Mouse (Mus musculus) testis, adult 2 months (tissue): ENCODE data around the gene Lrrc10b. TPM values are rescaled to one million over a fixed set of nuclear protein-coding genes. Genes with fewer than 3 reads are reported as not detected.

Experiments
- H3K27ac ChIP-seq: fragments of 200-500 bp; 2 replicates; pipeline ENCODE4 v1.5.1; 2012; ENCODE audit warnings: low read depth, low read length; ENCODE audit not compliant: control insufficient read depth, insufficient read depth
- H3K27me3 ChIP-seq: fragments of 200-500 bp; 2 replicates; pipeline ENCODE4 v1.6.1; 2012; ENCODE audit warnings: mild to moderate bottlenecking, low read length, moderate library complexity; ENCODE audit not compliant: control insufficient read depth, insufficient read depth
- H3K36me3 ChIP-seq: fragments of 200-500 bp; 2 replicates; pipeline ENCODE4 v1.6.1; 2012; ENCODE audit warnings: mild to moderate bottlenecking, low read length; ENCODE audit not compliant: control insufficient read depth, insufficient read depth
- H3K4me1 ChIP-seq: fragments of 200-500 bp; 2 replicates; pipeline ENCODE4 v1.6.1; 2012; ENCODE audit warnings: low read length; ENCODE audit not compliant: control insufficient read depth, insufficient read depth
- H3K4me3 ChIP-seq: fragments of 200-500 bp; 2 replicates; pipeline ENCODE4 v1.5.1; 2012; ENCODE audit warnings: low read depth, mild to moderate bottlenecking, low read length, moderate library complexity, mixed read lengths; ENCODE audit not compliant: control insufficient read depth
- CTCF ChIP-seq: fragments of 200-500 bp; IDR thresholded peaks from 2 replicates; pipeline ENCODE4 v1.5.1; 2012; ENCODE audit warnings: low read depth, mild to moderate bottlenecking, inconsistent platforms, low read length, moderate library complexity; ENCODE audit not compliant: control insufficient read depth, insufficient read depth, insufficient replicate concordance
- POLR2A ChIP-seq: fragments of 200-500 bp; IDR thresholded peaks from 2 replicates; pipeline ENCODE4 v1.6.1; 2012; ENCODE audit warnings: low read depth, mild to moderate bottlenecking, inconsistent platforms, low read length, moderate library complexity; ENCODE audit not compliant: control insufficient read depth
- polyA plus RNA-seq: library from polyadenylated mRNA; depleted of rRNA; stranded (reverse); fragments of >200 nt; gene quantifications from 2 replicates; pipeline ENCODE4 v1.2.3, GENCODE M21; 2012; rRNA removed

The Lrrc10b gene
- polyA plus RNA-seq, 1 experiment, result 28.9 TPM

DNA sequence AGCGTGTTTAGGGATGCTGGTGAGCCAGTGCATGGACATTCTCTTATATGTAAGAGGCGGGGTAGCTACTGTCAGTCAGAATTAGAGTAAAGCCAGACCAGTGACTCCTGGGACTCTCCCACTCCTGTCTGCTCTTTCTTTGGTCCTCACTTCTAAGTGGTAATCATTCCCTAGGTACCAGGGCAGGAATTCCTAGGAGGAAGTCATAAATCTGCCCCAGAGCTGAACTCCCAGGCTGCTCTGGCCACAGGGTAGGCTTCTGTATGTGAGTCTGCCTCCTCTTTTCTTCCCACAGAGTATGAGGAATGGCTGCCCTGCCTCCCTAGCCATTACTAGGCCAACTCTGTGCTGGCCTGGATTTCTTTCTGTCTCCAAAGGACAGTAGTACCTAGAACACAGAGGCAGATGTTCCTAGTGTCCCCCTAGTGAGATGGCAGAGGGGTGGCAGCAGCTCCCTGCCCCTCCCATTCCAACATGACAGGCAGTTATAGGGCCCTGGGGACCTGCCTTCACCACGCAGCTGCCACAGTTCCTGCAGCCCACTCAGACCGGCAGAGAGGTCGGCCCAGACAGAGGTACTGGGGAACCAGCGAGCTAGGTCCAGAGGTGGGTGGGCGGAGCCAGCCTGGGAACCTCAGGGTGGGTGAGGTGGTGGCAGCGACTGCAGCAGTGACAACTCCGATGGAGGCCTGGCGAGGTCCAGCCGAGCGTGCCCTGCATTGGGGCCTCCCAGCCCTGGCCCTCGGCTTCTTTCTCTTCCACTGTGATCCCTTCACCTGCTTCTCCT is 31.6 kb downstream of the Lrrc10b start:
- no peaks in the 10 kb centered on the region for H3K36me3 ChIP-seq
- H3K4me3 ChIP-seq, result no peak overlapping the region
- TF ChIP-seq CTCF, result no peak
- no peak for TF ChIP-seq POLR2A
- peaks cover 16% of the 10 kb centered on the region for H3K4me1 ChIP-seq
- no peaks in the 10 kb centered on the region for H3K27me3 ChIP-seq
- no peak overlapping the region; the same call in 1 of the 2 replicates for H3K27ac ChIP-seq

DNA sequence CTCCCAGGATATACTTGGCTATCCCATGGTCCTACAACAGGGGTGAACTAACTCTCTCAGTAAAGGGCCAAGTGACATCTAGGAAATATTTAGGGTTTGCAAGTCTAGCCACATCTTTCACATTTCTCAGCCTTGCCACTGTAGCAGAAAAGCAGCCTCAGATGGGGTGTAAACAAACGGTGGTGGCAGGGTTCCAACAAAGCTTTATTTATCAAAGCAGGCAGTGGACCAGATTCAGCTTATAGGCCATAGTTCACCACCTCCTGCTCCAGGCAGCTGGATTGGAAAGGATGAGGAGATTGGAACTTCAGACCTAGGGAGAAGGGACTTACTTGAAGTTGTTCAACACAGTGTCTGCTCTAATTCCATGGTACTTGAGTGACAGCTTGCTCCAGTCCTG is 32.5 kb downstream of the Lrrc10b start:
- H3K27ac ChIP-seq, result no peak overlapping the region
- H3K4me3 ChIP-seq, result no peak overlapping the region
- TF ChIP-seq CTCF (no peak), POLR2A (no peak)
- H3K36me3 ChIP-seq, result no peaks in the 10 kb centered on the region
- H3K27me3 ChIP-seq, result no peaks in the 10 kb centered on the region
- peaks cover 16% of the 10 kb centered on the region for H3K4me1 ChIP-seq

DNA sequence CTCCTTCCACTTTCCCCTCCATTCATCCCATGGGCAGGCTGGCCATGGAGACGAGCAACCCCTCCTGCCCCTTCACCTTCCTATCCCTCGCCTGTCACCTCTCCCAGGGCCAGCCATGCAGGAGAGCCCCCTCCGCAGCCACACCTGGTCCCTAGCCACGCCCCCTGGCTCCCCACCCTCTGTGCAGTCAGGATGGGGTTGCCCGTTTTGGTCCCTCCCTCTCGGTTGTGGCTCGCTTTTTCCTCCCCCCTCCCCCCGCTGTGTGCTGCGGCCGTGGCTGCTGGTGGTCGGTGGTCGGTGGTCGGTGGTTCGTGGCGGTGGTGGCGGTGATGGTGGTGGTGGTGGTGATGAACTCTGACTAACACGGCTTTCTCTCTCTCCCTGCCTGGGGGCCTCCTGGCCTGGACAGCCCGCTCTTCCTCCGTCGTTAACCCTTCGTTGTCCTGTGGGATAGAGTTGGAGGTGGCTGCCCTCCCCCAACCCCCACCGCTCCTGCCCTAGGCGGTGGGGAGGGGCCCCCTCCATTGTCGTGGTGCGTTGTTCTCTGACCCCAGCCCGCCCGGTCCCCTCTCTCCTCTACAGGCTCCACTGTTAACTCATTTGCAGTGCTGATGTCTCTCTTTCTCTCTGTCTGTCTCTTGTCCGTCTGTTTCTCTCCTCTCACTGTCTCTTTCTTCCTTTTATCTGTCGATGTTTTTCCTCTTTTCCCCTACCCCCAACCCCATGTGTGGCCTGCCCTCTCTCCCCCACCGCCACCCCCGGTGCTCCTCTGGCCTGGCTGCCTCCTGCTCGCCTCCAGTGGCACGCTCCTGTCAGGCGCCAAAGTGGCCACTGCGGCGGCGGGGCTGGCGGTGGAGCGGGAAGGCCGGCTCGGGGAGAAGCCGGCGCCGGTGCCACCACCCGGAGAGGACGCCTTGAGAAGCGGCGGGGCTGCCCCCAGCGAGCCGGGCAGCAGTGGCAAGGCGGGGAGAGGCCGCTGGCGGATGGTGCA is 35.0 kb downstream of the Lrrc10b start:
- H3K4me1 ChIP-seq, result peaks cover 16% of the 10 kb centered on the region
- peak overlapping the region; percentile 14; the same call in 1 of the 2 replicates for H3K4me3 ChIP-seq
- H3K27me3 ChIP-seq, result no peaks in the 10 kb centered on the region
- no peak for TF ChIP-seq CTCF
- TF ChIP-seq POLR2A, result no peak
- no peaks in the 10 kb centered on the region for H3K36me3 ChIP-seq
- no peak overlapping the region for H3K27ac ChIP-seq

DNA sequence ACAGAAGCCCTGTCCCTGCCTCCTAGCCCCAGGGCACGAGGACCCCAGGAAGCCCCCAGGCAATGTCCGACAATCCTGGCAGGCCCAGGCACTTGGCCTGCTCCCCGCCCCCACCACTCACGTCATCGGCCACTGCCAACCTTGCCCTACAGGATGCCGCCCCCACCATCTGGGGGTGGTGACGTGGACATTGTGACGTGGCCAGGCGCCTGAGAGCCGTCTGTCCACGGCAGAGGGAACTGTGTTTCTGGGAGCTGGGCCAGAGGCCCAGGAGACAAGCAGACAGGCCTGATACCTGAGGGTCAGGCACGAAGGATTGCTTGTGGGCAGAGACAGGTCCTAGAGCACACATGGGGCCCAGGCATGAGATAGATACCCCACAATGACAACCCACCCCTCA is 39.8 kb downstream of the Lrrc10b start:
- Histone ChIP-seq H3K27ac (no peak overlapping the region), H3K36me3 (no peaks in the 10 kb centered on the region), H3K4me1 (peaks cover 10% of the 10 kb centered on the region), H3K27me3 (no peaks in the 10 kb centered on the region), H3K4me3 (no peak overlapping the region)
- no peak for TF ChIP-seq CTCF
- TF ChIP-seq POLR2A, result no peak

DNA sequence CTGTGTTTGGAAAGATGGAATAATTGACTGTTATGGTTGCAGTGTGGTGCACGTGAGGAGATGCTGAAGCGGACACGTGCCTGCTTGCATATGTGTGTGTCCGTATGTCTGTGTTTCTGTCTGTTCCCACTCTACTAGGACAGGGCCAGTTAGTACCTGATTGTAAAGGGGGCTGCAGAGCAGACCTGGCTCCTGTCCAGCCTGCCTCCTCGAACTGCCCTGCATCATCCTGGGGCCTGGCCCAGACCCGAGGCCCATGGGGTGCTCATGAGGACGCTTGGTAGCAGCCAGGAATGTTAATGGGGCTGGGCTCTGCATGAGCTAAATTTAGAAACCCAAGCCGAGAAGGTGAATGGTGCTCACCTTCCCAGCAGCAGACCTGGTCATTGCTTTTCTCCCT is 40.4 kb downstream of the Lrrc10b start:
- Histone ChIP-seq H3K27me3 (no peaks in the 10 kb centered on the region), H3K27ac (no peak overlapping the region), H3K36me3 (no peaks in the 10 kb centered on the region), H3K4me3 (no peak overlapping the region), H3K4me1 (peaks cover 6% of the 10 kb centered on the region)
- no peak for TF ChIP-seq CTCF
- TF ChIP-seq POLR2A, result no peak

DNA sequence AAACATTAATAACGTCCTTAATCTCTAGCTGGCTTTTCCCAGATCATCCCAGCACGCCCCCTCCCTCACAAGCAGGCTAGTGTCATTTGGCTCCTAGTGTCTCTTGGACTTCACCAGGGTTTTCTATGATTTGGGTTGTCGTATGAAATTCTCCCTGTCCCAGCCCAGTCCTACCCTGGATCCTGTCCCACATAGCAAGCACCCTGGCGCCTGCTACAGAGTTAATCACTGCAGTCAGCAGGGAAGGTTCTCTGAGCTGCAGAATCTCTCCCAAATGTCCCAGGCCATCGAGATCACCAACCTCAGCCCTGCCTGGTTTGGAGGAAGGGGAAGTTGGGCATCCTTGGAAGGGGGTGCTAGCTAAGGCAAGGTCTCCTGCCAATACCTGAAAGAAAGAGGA is 41.8 kb downstream of the Lrrc10b start:
- TF ChIP-seq CTCF (no peak), POLR2A (no peak)
- H3K27me3 ChIP-seq, result no peaks in the 10 kb centered on the region
- no peaks in the 10 kb centered on the region for H3K36me3 ChIP-seq
- H3K27ac ChIP-seq, result no peak overlapping the region
- H3K4me3 ChIP-seq, result no peak overlapping the region
- H3K4me1 ChIP-seq, result peaks cover 6% of the 10 kb centered on the region

DNA sequence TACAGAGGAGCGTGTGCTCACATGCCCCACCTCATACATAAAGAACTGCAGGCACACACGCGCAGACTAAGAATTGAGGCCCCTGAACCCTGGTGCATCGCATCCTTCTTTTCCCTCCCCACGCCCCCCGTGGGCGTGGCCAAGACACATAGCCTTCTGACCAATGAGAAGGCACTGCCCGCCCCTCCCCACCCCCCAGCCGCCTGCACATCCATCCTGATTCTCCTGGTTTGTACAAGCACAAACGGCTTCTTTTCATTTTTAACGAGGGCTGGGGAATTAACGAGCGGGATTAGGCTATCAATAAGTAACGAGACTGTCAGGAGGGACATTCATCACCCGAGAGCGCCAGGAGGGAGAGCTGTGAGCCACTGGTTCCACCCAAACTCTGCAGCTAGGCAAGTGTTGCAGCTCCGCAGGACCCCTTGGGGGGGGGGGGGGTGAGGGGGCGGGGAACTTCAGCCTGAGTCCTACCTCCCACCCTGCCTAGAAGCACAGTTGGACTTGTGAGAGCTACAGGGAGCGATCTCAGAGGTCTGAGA is 43.5 kb downstream of the Lrrc10b start:
- peaks cover 6% of the 10 kb centered on the region for H3K4me1 ChIP-seq
- H3K27ac ChIP-seq, result no peak overlapping the region
- no peaks in the 10 kb centered on the region for H3K36me3 ChIP-seq
- no peaks in the 10 kb centered on the region for H3K27me3 ChIP-seq
- no peak for TF ChIP-seq CTCF
- TF ChIP-seq POLR2A, result no peak
- no peak overlapping the region for H3K4me3 ChIP-seq

Other genes with a start within 250 kb of the Lrrc10b start
- 3.2 and 3.9 TPM in 2 replicates for gene Myrf, start 216.7 kb downstream of the Lrrc10b start, polyA plus RNA-seq
- gene Dagla, start 152.6 kb downstream of the Lrrc10b start, polyA plus RNA-seq, result 1.7 and 1.8 TPM in 2 replicates
- 10.9 and 11.0 TPM in 2 replicates for gene Syt7, start 68.4 kb downstream of the Lrrc10b start, polyA plus RNA-seq
- 398 and 401 TPM in 2 replicates for gene Ppp1r32, start 25.5 kb upstream of the Lrrc10b start, polyA plus RNA-seq
- gene Cpsf7, start 67.8 kb upstream of the Lrrc10b start, polyA plus RNA-seq, result 30.4 and 33.1 TPM in 2 replicates
- gene Sdhaf2, start 68.7 kb upstream of the Lrrc10b start, polyA plus RNA-seq, result 11.6 and 16.6 TPM in 2 replicates
- gene Tmem216, start 98.8 kb upstream of the Lrrc10b start, polyA plus RNA-seq, result 37.4 and 39.5 TPM in 2 replicates
- gene Cyb561a3, start 119.7 kb upstream of the Lrrc10b start, polyA plus RNA-seq, result 27.0 and 34.2 TPM in 2 replicates
- gene Tmem138, start 119.9 kb upstream of the Lrrc10b start, polyA plus RNA-seq, result 18.3 and 24.5 TPM in 2 replicates
- 91.2 and 95.5 TPM in 2 replicates for gene Ddb1, start 147.9 kb upstream of the Lrrc10b start, polyA plus RNA-seq
- 166 and 174 TPM in 2 replicates for gene Tkfc, start 148.2 kb upstream of the Lrrc10b start, polyA plus RNA-seq
- gene Vwce, start 176.7 kb upstream of the Lrrc10b start, polyA plus RNA-seq, result 1.3 and 2.2 TPM in 2 replicates
- 0.10 and 0.20 TPM in 2 replicates for gene Pga5, start 220.6 kb upstream of the Lrrc10b start, polyA plus RNA-seq
- 29.0 and 33.6 TPM in 2 replicates for gene Vps37c, start 231.3 kb upstream of the Lrrc10b start, polyA plus RNA-seq